Mouse (Mus musculus) right cerebral cortex, postnatal 4 days (tissue): ENCODE results near the gene Mylk2.
A peak's percentile ranks its signal among the peaks of the same experiment; 100 is the strongest.

Experiments used
- DNase-seq: peaks from one replicate; pipeline ENCODE4 v3.0.0-alpha.2; 2022

The Mylk2 gene

GRCm38 (mm10) chr2:152911031-152911430 is at the start of gene Mylk2:
Gene Mylk2 (plus strand): TSS chr2:152911352.
- DNase-seq, result no peak

- DNase-seq, result no peak
Measured at GRCm38 (mm10) chr2:152861891-152862290, 49.3 kb upstream of the Mylk2 start.

GRCm38 (mm10) chr2:152862638-152863037 is 48.5 kb upstream of the Mylk2 start:
- DNase-seq, result no peak

- DNase-seq, result no peak
Measured at GRCm38 (mm10) chr2:152863346-152863745, 47.8 kb upstream of the Mylk2 start.

- DNase-seq, result no peak
Measured at GRCm38 (mm10) chr2:152878239-152878638, 32.9 kb upstream of the Mylk2 start.

GRCm38 (mm10) chr2:152880898-152881297 is 30.3 kb upstream of the Mylk2 start:
- no peak for DNase-seq

GRCm38 (mm10) chr2:152884101-152884645 is 27.0 kb upstream of the Mylk2 start:
- DNase-seq, result no peak

GRCm38 (mm10) chr2:152887230-152887629 is 23.9 kb upstream of the Mylk2 start:
- DNase-seq, result no peak

- DNase-seq, result no peak
Measured at GRCm38 (mm10) chr2:152888774-152889173, 22.4 kb upstream of the Mylk2 start.

GRCm38 (mm10) chr2:152895834-152896233 is 15.3 kb upstream of the Mylk2 start:
- DNase-seq, result no peak

- no peak for DNase-seq
Measured at GRCm38 (mm10) chr2:152896926-152897325, 14.2 kb upstream of the Mylk2 start.

GRCm38 (mm10) chr2:152899011-152899410 is 12.1 kb upstream of the Mylk2 start:
- no peak for DNase-seq

- DNase-seq, result no peak
Measured at GRCm38 (mm10) chr2:152901296-152901695, 9.9 kb upstream of the Mylk2 start.

GRCm38 (mm10) chr2:152902658-152903057 is 8.5 kb upstream of the Mylk2 start:
- DNase-seq, result no peak

GRCm38 (mm10) chr2:152903586-152903985 is 7.6 kb upstream of the Mylk2 start:
- DNase-seq, result no peak

GRCm38 (mm10) chr2:152904127-152904643 is 7.0 kb upstream of the Mylk2 start:
- no peak for DNase-seq

- DNase-seq, result no peak
Measured at GRCm38 (mm10) chr2:152905036-152905829, 5.9 kb upstream of the Mylk2 start.

- DNase-seq, result peak; percentile 27
Measured at GRCm38 (mm10) chr2:152906274-152907037, 4.7 kb upstream of the Mylk2 start.

GRCm38 (mm10) chr2:152907114-152907943 is 3.8 kb upstream of the Mylk2 start:
- DNase-seq, result peak; percentile 22

GRCm38 (mm10) chr2:152909848-152910247 is 1.3 kb upstream of the Mylk2 start:
- no peak for DNase-seq

- DNase-seq, result no peak
Measured at GRCm38 (mm10) chr2:152911432-152911831, 280 bp downstream of the Mylk2 start.

GRCm38 (mm10) chr2:152913471-152913870 is 2.3 kb downstream of the Mylk2 start:
- DNase-seq, result no peak
